In the genomic region with DNA sequence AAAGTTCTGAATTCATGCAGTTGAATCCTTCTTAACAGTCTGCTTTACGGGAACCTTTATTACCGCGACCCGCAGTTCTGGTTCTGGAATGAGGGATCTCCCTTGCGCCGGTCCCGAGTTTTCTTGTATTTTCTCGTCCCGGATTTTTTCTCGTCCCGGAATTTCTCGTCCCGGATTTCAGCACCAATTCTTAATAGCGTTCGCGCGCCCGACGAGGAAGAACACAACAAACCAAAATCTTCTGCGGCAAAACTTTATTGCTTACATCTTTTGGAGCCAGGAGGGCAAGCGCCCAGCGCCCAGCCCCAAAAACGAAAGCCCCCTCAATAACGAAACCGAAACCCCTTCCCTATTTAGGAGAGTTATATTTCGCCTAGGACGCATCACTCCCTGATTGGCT, we compare ENCODE assay signal across 6 mouse cellular contexts.
DNase-seq lines count a peak whose midpoint lies in the region.

No protein-coding gene starts in this region.

- DNase-seq in heart, adult 11 months = peak; percentile 87
- DNase-seq in kidney, adult 11 months = peak; percentile 1
- peak; percentile 14 to 62 for DNase-seq in spleen, postnatal 4 days (ENCODE audit: low spot score in 2 of 2)
- peak; percentile 40 for DNase-seq in testis, postnatal 10 days (ENCODE audit: low spot score)
- DNase-seq in testis, postnatal 14 days (ENCODE audit: low spot score) = peak; percentile 3
- peak; percentile 3 for DNase-seq in urinary bladder, postnatal 25 days (ENCODE audit: low spot score)

Comparison
In these comparisons a context has a peak if more than half of its experiments do, and no peak if none do; other contexts are left out.
1. Peak in every context shown above with its lines: DNase-seq.
2. DNase-seq: peak in every context shown above with its lines; median percentile 87 in heart, adult 11 months; 40 in testis, postnatal 10 days; 38 in spleen, postnatal 4 days; 3 in testis, postnatal 14 days; 3 in urinary bladder, postnatal 25 days; 1 in kidney, adult 11 months.